8 mouse cellular contexts compared by ENCODE assay signal in genomic region chr7:132729093-132729831, GRCm38 (mm10).
DNase-seq lines count a peak whose midpoint lies in the region; ATAC-seq lines count a peak whose summit lies in the region.

No protein-coding gene starts in this region.

- WGBS in liver, embryonic 15.5 days (ENCODE audit: insufficient replicate concordance) = 77% methylated on average over 4 of the region's 4 CpGs

- H3K27me3 ChIP-seq in liver, embryonic 15.5 days = no peaks in the 10 kb centered on the region

- H3K9ac ChIP-seq in liver, embryonic 15.5 days = no peak overlapping the region

- H3K9me3 ChIP-seq in liver, embryonic 15.5 days (replicated peaks) = no peaks in the 10 kb centered on the region

- peaks cover 78% of the 10 kb centered on the region for H3K36me3 ChIP-seq in liver, embryonic 15.5 days (replicated peaks)

- H3K27ac ChIP-seq in liver, embryonic 15.5 days (replicated peaks) = peak overlapping the region; percentile 69

- ATAC-seq in erythroid progenitor cell, adult 5-6 weeks (replicated peaks; ENCODE audit: low FRiP score, poor library complexity, severe bottlenecking) = peak; percentile 68
- peak; percentile 60 for ATAC-seq in liver, embryonic 15.5 days (ENCODE audit: insufficient read depth)

- H3K4me1 ChIP-seq in liver, embryonic 15.5 days (replicated peaks) = peaks cover 67% of the 10 kb centered on the region

- H3K4me2 ChIP-seq in liver, embryonic 15.5 days = no peak overlapping the region; the same call in 1 of the 2 replicates

- peak; percentile 77 to 86 for DNase-seq in lung, adult 18-20 months
- DNase-seq in lung, postnatal 14 days = no peak
- DNase-seq in urinary bladder, adult 2 months (ENCODE audit: low spot score) = peak; percentile 51
- DNase-seq in left cerebral cortex, postnatal 14 days (ENCODE audit: low spot score in 2 of 2) = no peak
- no peak for DNase-seq in adrenal gland, postnatal 36 days
- DNase-seq in testis, postnatal 14 days (ENCODE audit: low spot score) = no peak

- no peak overlapping the region for H3K4me3 ChIP-seq in liver, embryonic 15.5 days (replicated peaks)

- intact Hi-C loops in left cerebral cortex, postnatal 14 days (cut with DNase I) = no loop called here

Comparison
In these comparisons a context has a peak if more than half of its experiments do, and no peak if none do; other contexts are left out.
1. DNase-seq: peak in lung, adult 18-20 months (2 of 2) and urinary bladder, adult 2 months (single experiment); none in lung, postnatal 14 days (single experiment), left cerebral cortex, postnatal 14 days (0 of 2), adrenal gland, postnatal 36 days (0 of 2) and testis, postnatal 14 days (single experiment).